Mouse (Mus musculus) layer of hippocampus, postnatal 25 days (tissue): ENCODE results near the gene Myo16. TPM values are rescaled to one million over a fixed set of nuclear protein-coding genes. Genes with fewer than 3 reads are reported as not detected.

Source experiments
- DNase-seq, 2 experiments: peaks; one replicate each; pipeline ENCODE4 v3.0.0; 2022; ENCODE audit warnings: mixed read lengths in 2 of 2, low spot score in 1 of 2; ENCODE audit errors: extremely low spot score in 1 of 2
- total RNA-seq, 2 experiments: library from RNA; stranded (reverse); gene quantifications; 2 replicates each; pipeline ENCODE4 v1.2.3; 2021

Myo16 gene
- total RNA-seq, 2 experiments from 2014 or later, result 27.4 to 28.0 TPM

- DNase-seq, result no peak
These were observed 240.8 kb downstream of the Myo16 start for GRCm38 (mm10) chr8:10394506-10394905.

- no peak for DNase-seq
These were observed 241.4 kb downstream of the Myo16 start for GRCm38 (mm10) chr8:10395146-10395545.

GRCm38 (mm10) chr8:10402606-10403005 lies 248.9 kb downstream of the Myo16 start:
- peak in 1 of 2 experiments; percentile 52 for DNase-seq

- peak in 1 of 2 experiments; percentile 72 for DNase-seq
These were observed 251.8 kb downstream of the Myo16 start for GRCm38 (mm10) chr8:10405469-10405868.

- DNase-seq, result no peak
These were observed 255.3 kb downstream of the Myo16 start for GRCm38 (mm10) chr8:10409043-10409442.

- DNase-seq, result no peak
These were observed 257.8 kb downstream of the Myo16 start for GRCm38 (mm10) chr8:10411511-10411910.

GRCm38 (mm10) chr8:10413881-10414280 lies 260.2 kb downstream of the Myo16 start:
- no peak for DNase-seq

- peak; percentile 73 to 92 for DNase-seq
These were observed 261.0 kb downstream of the Myo16 start for GRCm38 (mm10) chr8:10414684-10415212.

- no peak for DNase-seq
These were observed 261.6 kb downstream of the Myo16 start for GRCm38 (mm10) chr8:10415288-10415687.

- no peak for DNase-seq
These were observed 262.2 kb downstream of the Myo16 start for GRCm38 (mm10) chr8:10415885-10416284.

GRCm38 (mm10) chr8:10416806-10417205 lies 263.1 kb downstream of the Myo16 start:
- no peak for DNase-seq

- no peak for DNase-seq
These were observed 263.6 kb downstream of the Myo16 start for GRCm38 (mm10) chr8:10417281-10417680.

GRCm38 (mm10) chr8:10418013-10418412 lies 264.3 kb downstream of the Myo16 start:
- DNase-seq, result no peak

- DNase-seq, result no peak
These were observed 265.3 kb downstream of the Myo16 start for GRCm38 (mm10) chr8:10418971-10419370.

GRCm38 (mm10) chr8:10419726-10420125 lies 266.0 kb downstream of the Myo16 start:
- no peak for DNase-seq

GRCm38 (mm10) chr8:10420551-10420950 lies 266.8 kb downstream of the Myo16 start:
- DNase-seq, result no peak

GRCm38 (mm10) chr8:10421516-10422090 lies 267.9 kb downstream of the Myo16 start:
- DNase-seq, result no peak

- no peak for DNase-seq
These were observed 281.8 kb downstream of the Myo16 start for GRCm38 (mm10) chr8:10435492-10435891.

- peak; percentile 63 to 76 for DNase-seq
These were observed 285.1 kb downstream of the Myo16 start for GRCm38 (mm10) chr8:10438772-10439171.

GRCm38 (mm10) chr8:10439595-10440453 lies 286.1 kb downstream of the Myo16 start:
- no peak for DNase-seq

- DNase-seq, result no peak
These were observed 288.9 kb downstream of the Myo16 start for GRCm38 (mm10) chr8:10442562-10442961.

GRCm38 (mm10) chr8:10445011-10445410 lies 291.3 kb downstream of the Myo16 start:
- no peak for DNase-seq
